Mouse (Mus musculus) kidney, adult 10 weeks (tissue): Measurements from ENCODE around the gene Zfp746. TPM values are rescaled to one million over a fixed set of nuclear protein-coding genes. Genes with fewer than 3 reads are reported as not detected.

Experiments used
- polyA plus RNA-seq: library from polyadenylated mRNA; stranded (reverse); fragments of 350-450 nt; fragmentation: Illumina TruSeq; extraction: RNeasy Lipid Tissue Mini Kit (QIAGEN cat#74804); gene quantifications from one replicate; pipeline ENCODE4 v1.2.3, GENCODE M21; 2014; ENCODE audit warnings: low read depth, low replicate concordance

The Zfp746 gene
- polyA plus RNA-seq = 6.0 TPM

GRCm38 (mm10) chr6:48086471-48086878, at the start of gene Zfp746:
Gene Zfp746, minus strand, starts transcription at chr6:48086593.

DNA sequence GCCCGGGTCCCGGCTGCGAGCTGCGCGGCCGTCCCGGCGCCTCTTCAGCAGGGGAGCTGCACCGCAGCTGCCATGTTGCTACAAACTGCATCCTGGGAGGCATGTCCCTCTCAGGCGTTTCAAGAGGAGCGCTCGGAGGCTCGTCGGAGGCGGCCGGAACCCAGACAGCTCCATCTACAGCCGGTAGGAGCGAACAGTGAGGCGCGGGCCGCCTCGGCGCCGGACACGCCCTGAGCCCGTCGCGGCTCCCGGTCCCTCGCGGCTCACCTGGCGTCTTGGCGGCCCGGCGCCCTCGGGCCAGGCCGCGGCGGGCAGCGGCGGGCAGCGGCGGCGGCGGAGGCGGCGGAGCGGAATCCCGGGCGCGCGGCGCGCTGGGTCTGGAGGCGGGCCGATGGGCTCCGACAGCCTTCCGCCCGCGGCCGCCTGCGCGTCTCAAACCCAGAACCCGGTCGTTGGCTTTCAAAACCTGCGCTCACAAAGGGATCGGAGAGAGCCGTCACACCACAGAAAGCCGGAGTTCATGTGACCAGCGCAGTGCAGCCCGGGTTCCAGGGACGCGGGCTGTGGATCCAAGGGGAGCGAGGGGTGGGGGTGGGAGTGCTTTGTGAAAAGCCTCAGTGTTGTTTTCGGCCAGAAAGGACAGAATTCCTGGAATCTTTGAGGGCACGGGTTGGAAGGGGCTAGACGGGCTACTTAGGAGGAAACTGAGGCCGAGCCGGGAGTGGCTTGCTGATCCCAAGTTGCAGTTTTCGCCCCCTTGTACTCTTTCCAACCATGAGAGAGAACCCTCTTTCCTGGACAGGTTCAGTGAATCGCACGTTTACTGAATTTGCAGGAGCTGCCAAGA, 37.7 kb downstream of the Zfp746 start, which contains the start of gene Zfp777:
TSS of gene Zfp777 (minus strand) at position 486 of the 847 bp plus-strand sequence.

Other genes with a start within 250 kb of the Zfp746 start
- gene Zfp282, start 209.4 kb downstream of the Zfp746 start, polyA plus RNA-seq = 1.3 TPM
- gene Zfp212, start 166.1 kb downstream of the Zfp746 start, polyA plus RNA-seq = 2.4 TPM
- gene Zfp956, start 133.2 kb downstream of the Zfp746 start, polyA plus RNA-seq = 1.1 TPM
- 4.9 TPM for gene Zfp777, start 37.7 kb downstream of the Zfp746 start, polyA plus RNA-seq